Mouse (Mus musculus) cortical plate, adult 2 months (tissue): ENCODE data around the gene Fsd1. TPM values are rescaled to one million over a fixed set of nuclear protein-coding genes. Genes with fewer than 3 reads are reported as not detected.
A peak's percentile ranks its signal among the peaks of the same experiment; 100 is the strongest.
"Not testable (repeated sequence)": the region's sequence is repeated elsewhere in the genome, so short reads cannot be mapped to it uniquely, and the experiment has no call there.

ENCODE experiments used
- H3K27ac ChIP-seq: fragments of 200-500 bp; 2 replicates; pipeline ENCODE4 v1.5.1; 2012; ENCODE audit warnings: low read length, control low read depth, inconsistent platforms; ENCODE audit not compliant: insufficient read depth
- H3K4me1 ChIP-seq: fragments of 200-500 bp; 2 replicates; pipeline ENCODE4 v1.6.1; 2011; ENCODE audit warnings: low read length; ENCODE audit not compliant: control insufficient read depth, insufficient read depth
- H3K4me3 ChIP-seq: fragments of 200-500 bp; 2 replicates; pipeline ENCODE4 v1.5.1; 2011; ENCODE audit warnings: mild to moderate bottlenecking, low read length, control low read depth; ENCODE audit not compliant: insufficient read depth
- CTCF ChIP-seq: fragments of 200-500 bp; IDR thresholded peaks from 2 replicates; pipeline ENCODE4 v1.5.1; 2011; ENCODE audit warnings: mild to moderate bottlenecking, control low read depth, low read length; ENCODE audit not compliant: insufficient read depth; ENCODE audit errors: extremely low read depth
- POLR2A ChIP-seq: fragments of 200-500 bp; IDR thresholded peaks from 2 replicates; pipeline ENCODE4 v1.6.1; 2011; ENCODE audit warnings: mild to moderate bottlenecking, low read length, control low read depth; ENCODE audit not compliant: insufficient read depth; ENCODE audit errors: extremely low read depth
- polyA plus RNA-seq: library from polyadenylated mRNA; depleted of rRNA; stranded (reverse); fragments of >200 nt; gene quantifications from 2 replicates; pipeline ENCODE4 v1.2.3, GENCODE M21; 2012; rRNA removed

Gene Fsd1
- 76.7 and 91.0 TPM in 2 replicates for polyA plus RNA-seq

DNA sequence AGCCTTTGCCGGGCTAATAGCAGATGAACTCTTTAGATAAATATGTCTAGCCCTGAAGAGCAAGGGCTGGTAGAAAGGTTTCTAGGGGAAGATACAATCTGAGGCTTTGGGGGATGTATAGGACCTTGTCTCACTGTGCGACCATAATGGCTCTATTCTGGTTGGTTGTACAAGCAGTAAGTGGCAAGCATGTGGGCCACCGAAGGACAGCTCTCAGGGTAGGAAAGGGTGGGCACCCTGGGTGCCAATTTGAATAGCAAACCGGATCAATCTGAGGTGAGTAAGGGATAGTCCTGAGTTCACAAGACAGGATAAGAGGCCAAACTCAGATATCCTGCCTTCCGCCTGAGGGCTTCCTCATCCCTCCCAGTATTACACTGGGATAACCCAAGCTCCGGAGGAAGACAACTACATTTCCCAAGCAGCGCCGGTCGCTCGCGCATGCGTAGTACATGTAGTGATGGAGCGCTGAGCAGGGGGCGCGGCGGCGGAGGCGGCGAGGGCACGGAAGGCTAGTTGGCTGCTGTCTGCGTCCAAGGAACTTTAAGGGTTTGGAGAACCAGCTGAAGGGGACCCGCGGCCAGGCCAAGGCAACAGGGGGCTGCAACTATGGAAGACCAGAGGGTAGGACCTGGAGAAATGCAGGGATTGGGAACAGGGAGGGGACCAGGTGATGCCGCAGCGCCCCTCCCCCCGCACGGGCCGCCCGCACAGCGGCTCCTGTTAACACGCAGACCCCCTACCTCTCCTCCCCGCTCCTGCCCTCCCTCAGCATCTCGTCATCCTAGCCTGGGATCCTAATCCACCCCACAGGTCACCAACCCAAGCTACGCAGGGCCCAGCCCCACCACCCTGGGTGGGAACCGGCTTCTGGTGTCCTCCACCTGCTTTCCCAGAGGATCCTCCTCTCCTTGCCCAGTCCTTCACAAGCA is at the start of gene Fsd1:
Gene Fsd1, plus strand, starts transcription at position 480 of the 932 bp plus-strand sequence.
- Histone ChIP-seq H3K4me3 (peak within 1 kb of the TSS; percentile 88), H3K4me1 (peaks cover 5% of the 10 kb centered on the region)

GRCm38 (mm10) chr17:55944387-55944865 is 41.9 kb upstream of the Fsd1 start:
- peak overlapping the region; percentile 62 for H3K4me3 ChIP-seq
- not testable (repeated sequence) for H3K4me1 ChIP-seq
- H3K27ac ChIP-seq, result peak overlapping the region; percentile 66

More for the DNA sequence above, at the start of gene Fsd1:
- no peak within 1 kb of the TSS for H3K27ac ChIP-seq
- TF ChIP-seq CTCF (no peak), POLR2A (peak; percentile 50; the same call in 1 of the 2 replicates)

GRCm38 (mm10) chr17:55944866-55945682 is 41.2 kb upstream of the Fsd1 start:
- peak; percentile 87 for TF ChIP-seq POLR2A
- H3K27ac ChIP-seq, result peak overlapping the region; percentile 66
- peak overlapping the region; percentile 62 for H3K4me3 ChIP-seq
- not testable (repeated sequence) for H3K4me1 ChIP-seq

DNA sequence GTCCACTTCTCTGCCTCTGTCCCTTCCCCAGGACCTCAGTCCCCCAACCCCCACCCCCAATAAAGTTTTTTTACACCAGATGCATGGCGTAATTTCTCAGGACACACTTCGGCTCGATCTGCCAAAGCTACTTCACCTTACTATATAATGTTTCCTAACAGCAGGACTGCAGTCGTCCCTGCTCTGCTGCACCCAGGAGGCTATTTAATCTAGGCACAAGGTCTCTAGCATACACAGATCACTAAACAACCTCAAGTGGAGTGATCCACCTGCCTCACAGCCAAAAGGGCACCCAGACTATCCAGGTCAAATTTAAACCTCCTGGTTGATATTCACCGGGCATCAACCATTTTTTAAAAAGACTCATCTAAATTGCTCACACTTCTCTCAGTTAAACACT is 40.6 kb upstream of the Fsd1 start:
- no peaks in the 10 kb centered on the region for H3K4me1 ChIP-seq
- peak overlapping the region; percentile 62 for H3K4me3 ChIP-seq
- no peak for TF ChIP-seq CTCF
- TF ChIP-seq POLR2A, result no peak
- peak overlapping the region; percentile 66; the same call in 1 of the 2 replicates for H3K27ac ChIP-seq

- TF ChIP-seq POLR2A, result no peak
- no peak for TF ChIP-seq CTCF
- H3K4me1 ChIP-seq, result no peaks in the 10 kb centered on the region
Measured at GRCm38 (mm10) chr17:55948647-55949046, 37.7 kb upstream of the Fsd1 start.

DNA sequence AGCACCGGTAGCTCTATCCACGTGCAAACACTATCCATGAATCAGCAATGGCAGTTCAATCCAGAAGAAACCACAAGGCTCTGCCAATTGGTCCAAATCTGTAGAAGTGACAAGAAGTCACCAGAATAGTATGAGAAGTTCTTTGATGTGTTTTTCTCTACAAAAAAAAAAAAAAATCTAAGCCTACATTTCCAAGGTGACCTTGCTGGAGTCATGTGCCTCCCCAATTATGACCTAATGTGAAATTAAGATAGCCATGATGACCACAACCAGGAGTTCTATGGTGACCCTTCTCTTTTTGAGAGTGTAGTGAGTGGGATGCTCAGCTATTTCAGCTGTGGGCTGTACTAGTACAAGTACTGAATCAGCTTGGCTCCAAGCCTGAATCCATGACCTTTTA is 36.9 kb upstream of the Fsd1 start, which contains the start of gene Zfp119b:
Gene Zfp119b, minus strand, starts transcription at position 101 of the 400 bp plus-strand sequence.
- no peak within 1 kb of the TSS for H3K27ac ChIP-seq
- no peaks in the 10 kb centered on the region for H3K4me1 ChIP-seq
- no peak for TF ChIP-seq POLR2A
- TF ChIP-seq CTCF, result no peak
- H3K4me3 ChIP-seq, result no peak within 1 kb of the TSS

More at GRCm38 (mm10) chr17:55948647-55949046, 37.7 kb upstream of the Fsd1 start:
- Histone ChIP-seq H3K27ac (no peak overlapping the region), H3K4me3 (no peak overlapping the region)

DNA sequence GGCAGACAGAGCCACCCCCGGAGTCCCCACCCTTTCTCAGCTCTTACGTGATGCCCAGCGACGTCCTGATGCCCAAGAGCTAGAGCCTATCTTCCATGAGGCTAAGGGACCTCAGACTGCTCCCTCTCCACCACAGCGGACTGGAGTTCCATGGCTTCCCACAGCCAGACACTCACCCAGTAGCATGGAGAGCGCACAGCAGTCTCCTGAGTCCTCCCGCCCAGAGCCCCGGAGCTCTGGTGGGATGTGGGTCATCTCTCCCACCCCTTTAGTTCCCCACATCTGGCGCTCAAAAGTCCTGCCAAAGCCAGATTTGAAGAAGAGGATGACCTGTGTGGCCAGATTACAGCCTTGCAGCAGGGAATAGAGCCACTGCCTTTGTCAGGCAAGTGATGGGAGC is 35.7 kb upstream of the Fsd1 start:
- Histone ChIP-seq H3K4me1 (no peaks in the 10 kb centered on the region), H3K27ac (no peak overlapping the region), H3K4me3 (no peak overlapping the region)
- TF ChIP-seq CTCF (no peak), POLR2A (no peak)

DNA sequence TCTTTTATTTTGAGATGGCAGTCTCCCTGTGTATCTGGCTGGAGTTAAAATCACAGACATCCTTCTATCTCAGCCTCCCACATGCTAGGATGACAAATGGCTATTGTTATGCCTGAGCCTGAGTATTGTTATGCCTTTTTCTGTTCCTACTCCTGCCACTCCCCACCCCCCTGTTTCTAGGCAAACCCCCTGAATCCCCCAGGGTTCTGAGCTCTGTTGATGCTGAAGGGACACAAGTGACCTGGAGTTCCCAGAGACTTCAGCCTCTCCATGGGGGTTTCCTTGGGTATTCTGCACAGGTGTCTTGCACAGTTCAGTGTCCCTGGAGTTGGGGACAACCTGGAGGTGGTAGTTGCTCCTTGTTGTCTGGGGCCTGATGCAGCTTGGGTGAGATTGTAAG is 34.3 kb upstream of the Fsd1 start:
- Histone ChIP-seq H3K4me1 (no peaks in the 10 kb centered on the region), H3K27ac (no peak overlapping the region), H3K4me3 (no peak overlapping the region)
- TF ChIP-seq POLR2A, result no peak
- no peak for TF ChIP-seq CTCF

GRCm38 (mm10) chr17:55952447-55953027 is 33.8 kb upstream of the Fsd1 start, which contains the start of gene Ebi3:
TSS of gene Ebi3 (plus strand) at chr17:55952640.
- Histone ChIP-seq H3K4me3 (no peak within 1 kb of the TSS), H3K27ac (no peak within 1 kb of the TSS), H3K4me1 (no peaks in the 10 kb centered on the region; the same call in 1 of the 2 replicates)
- TF ChIP-seq POLR2A, result no peak
- no peak for TF ChIP-seq CTCF
